Mouse (Mus musculus): ENCODE measurements around the gene Kalrn. TPM values are rescaled to one million over a fixed set of nuclear protein-coding genes. Genes with fewer than 3 reads are reported as not detected.

Gene Kalrn
- polyA plus RNA-seq, 1 experiment: 278 TPM

- H3K27ac ChIP-seq (ENCODE audit: insufficient read depth, low read length): no peak overlapping the region
These were observed 525.8 kb downstream of the Kalrn start for GRCm38 (mm10) chr16:34047543-34047942.

DNA sequence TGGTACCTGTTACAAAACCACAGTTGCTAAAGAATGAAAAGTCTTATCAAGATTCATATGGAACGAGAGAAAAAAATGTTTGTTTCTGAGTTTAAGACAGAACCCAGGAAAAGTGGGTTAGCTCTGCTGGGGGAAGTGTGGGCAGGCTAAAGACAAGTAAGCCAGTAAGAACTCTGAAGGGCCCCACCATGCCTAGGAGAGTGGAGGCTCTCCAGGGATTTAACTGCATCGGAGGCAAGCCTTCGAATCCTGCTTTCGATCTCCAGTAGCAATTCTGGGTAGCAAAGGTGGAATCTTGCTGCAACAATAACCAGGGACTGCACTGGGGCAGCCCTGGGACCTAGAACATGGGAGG, 526.3 kb downstream of the Kalrn start:
- no peak overlapping the region for H3K27ac ChIP-seq (ENCODE audit: insufficient read depth, low read length)

More at GRCm38 (mm10) chr16:34047543-34047942, 525.8 kb downstream of the Kalrn start:
- H3K4me3 ChIP-seq (ENCODE audit: insufficient read depth, low read length): no peak overlapping the region
- peaks cover 6% of the 10 kb centered on the region; the same call in 1 of the 2 replicates for H3K4me1 ChIP-seq (ENCODE audit: control insufficient read depth, insufficient read depth, low read length)
- TF ChIP-seq CTCF (IDR thresholded peaks at IDR 0.05; ENCODE audit: extremely low read depth, insufficient read depth, low read length) (no peak), POLR2A (IDR thresholded peaks at IDR 0.05; ENCODE audit: extremely low read depth, insufficient read depth, low read length) (no peak)

DNA sequence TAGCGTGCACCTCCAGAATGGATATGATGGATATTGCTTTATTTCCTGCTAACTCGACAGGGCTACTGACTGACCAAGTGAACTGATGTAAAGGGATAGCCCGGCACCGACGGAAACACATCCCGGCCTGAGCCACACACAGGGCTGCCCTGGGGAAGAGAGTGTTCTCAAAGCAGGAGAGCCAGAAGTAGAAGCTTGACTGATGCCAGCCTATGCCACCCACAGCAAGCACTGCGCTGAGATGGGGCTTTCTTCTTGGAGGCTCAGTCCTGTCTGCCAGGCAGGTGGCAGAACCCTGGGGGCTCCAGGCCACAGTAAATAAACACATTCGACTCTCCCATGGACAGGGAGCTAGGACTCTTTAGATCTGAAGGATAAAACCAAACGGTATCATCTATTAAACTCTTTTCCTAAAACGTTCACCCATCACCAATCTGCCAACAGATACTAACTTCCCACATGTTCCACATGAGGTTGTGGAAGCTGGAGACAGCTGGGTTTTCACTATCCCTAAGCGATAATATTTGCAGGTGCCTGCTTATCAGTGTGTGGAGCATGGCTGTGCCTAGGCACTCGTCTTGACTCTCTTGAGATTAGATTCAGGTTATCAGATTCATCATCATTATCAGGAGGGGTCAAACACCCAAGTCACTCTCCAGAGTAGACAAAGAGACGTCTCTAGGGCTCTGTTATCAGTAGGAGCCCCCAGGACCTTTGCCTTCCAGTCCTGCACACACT, 526.9 kb downstream of the Kalrn start:
- no peak overlapping the region for H3K4me3 ChIP-seq (ENCODE audit: insufficient read depth, low read length)
- H3K4me1 ChIP-seq (ENCODE audit: control insufficient read depth, insufficient read depth, low read length): peaks cover 6% of the 10 kb centered on the region; the same call in 1 of the 2 replicates
- H3K27ac ChIP-seq (ENCODE audit: insufficient read depth, low read length): no peak overlapping the region
- TF ChIP-seq CTCF (IDR thresholded peaks at IDR 0.05; ENCODE audit: extremely low read depth, insufficient read depth, low read length) (no peak), POLR2A (IDR thresholded peaks at IDR 0.05; ENCODE audit: extremely low read depth, insufficient read depth, low read length) (no peak)

More for the DNA sequence above, 526.3 kb downstream of the Kalrn start:
- no peak overlapping the region for H3K4me3 ChIP-seq (ENCODE audit: insufficient read depth, low read length)
- peaks cover 6% of the 10 kb centered on the region; the same call in 1 of the 2 replicates for H3K4me1 ChIP-seq (ENCODE audit: control insufficient read depth, insufficient read depth, low read length)
- TF ChIP-seq POLR2A (IDR thresholded peaks at IDR 0.05; ENCODE audit: extremely low read depth, insufficient read depth, low read length) (no peak), CTCF (IDR thresholded peaks at IDR 0.05; ENCODE audit: extremely low read depth, insufficient read depth, low read length) (no peak)

DNA sequence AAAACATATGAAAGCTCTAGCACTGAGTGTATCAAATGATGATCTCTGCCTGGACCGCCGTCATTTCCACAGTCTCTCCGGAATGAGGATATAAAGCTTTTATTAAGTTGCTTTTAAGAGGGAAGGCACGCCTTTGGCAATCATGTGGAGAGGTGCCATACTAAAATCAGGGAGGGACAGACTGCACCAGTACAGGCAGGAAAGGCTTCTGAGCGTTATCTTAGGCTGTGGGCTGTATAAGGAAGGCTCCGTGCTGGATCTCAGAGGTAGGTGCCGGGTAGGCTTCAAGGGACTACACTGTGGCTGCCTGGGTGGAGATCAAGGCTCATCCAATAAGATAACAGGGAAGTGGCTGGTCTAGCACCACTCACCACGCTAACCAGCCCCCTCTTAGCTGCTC, 528.8 kb downstream of the Kalrn start:
- no peak for TF ChIP-seq CTCF (IDR thresholded peaks at IDR 0.05; ENCODE audit: extremely low read depth, insufficient read depth, low read length)
- TF ChIP-seq POLR2A (IDR thresholded peaks at IDR 0.05; ENCODE audit: extremely low read depth, insufficient read depth, low read length): no peak
- Histone ChIP-seq H3K4me1 (ENCODE audit: control insufficient read depth, insufficient read depth, low read length) (peaks cover 10% of the 10 kb centered on the region), H3K4me3 (ENCODE audit: insufficient read depth, low read length) (no peak overlapping the region), H3K27ac (ENCODE audit: insufficient read depth, low read length) (no peak overlapping the region)

DNA sequence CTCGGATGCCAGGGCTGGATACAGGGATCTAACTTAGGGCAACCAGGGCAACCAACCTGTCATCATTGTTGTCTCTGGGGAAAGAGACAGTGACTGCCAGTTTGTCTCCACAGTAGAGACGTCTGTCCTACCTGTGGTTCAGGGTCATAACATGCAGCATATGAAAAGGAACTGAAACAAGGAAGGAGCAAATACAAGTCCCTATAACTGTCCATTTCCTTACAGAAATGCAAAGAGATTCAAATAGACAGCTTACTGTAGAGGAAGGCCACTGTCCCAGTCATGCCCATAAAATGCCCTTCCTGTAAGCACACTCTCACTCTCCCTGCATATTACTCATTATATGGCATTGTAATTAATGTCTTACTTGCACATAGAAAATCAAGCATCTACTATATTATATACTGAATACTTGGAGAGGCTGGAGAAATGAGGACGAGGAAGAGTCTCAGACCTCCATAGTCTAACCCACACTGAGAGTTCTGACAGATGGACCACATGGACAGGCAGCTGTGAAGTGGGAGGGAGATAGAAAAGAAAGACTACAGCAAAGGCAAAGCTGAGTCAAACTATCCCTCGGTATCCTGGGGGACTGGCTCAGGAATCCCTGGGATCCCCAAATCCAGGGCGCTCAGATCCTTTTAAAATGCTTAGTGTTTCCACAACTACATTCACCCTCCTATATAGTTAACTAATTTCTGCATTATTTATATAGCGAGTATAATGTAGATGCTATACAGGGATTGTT, 530.1 kb downstream of the Kalrn start:
- TF ChIP-seq CTCF (IDR thresholded peaks at IDR 0.05; ENCODE audit: extremely low read depth, insufficient read depth, low read length): no peak
- no peak for TF ChIP-seq POLR2A (IDR thresholded peaks at IDR 0.05; ENCODE audit: extremely low read depth, insufficient read depth, low read length)
- peaks cover 10% of the 10 kb centered on the region for H3K4me1 ChIP-seq (ENCODE audit: control insufficient read depth, insufficient read depth, low read length)
- H3K27ac ChIP-seq (ENCODE audit: insufficient read depth, low read length): no peak overlapping the region
- no peak overlapping the region for H3K4me3 ChIP-seq (ENCODE audit: insufficient read depth, low read length)

DNA sequence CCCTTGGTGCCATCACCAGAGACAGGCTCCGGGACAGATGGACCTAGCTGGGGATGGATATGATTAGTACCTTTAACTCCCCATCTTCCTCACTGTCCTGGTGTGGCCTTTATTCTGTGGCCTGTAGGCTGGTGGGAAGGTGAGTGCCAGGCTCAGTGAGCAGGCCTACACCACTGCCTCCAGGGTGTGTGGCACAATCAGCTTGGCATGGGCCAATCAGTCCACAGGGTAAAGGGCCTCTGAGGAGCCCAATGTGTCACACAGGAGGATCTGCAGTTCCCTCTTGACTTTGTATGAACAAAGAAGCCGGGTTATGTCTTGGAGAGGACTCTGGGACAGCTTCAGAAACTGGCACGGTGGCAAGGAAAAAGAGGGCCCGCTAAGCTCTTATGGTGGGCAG, 530.7 kb downstream of the Kalrn start:
- Histone ChIP-seq H3K4me3 (ENCODE audit: insufficient read depth, low read length) (no peak overlapping the region), H3K27ac (ENCODE audit: insufficient read depth, low read length) (no peak overlapping the region)
- TF ChIP-seq POLR2A (IDR thresholded peaks at IDR 0.05; ENCODE audit: extremely low read depth, insufficient read depth, low read length) (no peak), CTCF (IDR thresholded peaks at IDR 0.05; ENCODE audit: extremely low read depth, insufficient read depth, low read length) (no peak)

DNA sequence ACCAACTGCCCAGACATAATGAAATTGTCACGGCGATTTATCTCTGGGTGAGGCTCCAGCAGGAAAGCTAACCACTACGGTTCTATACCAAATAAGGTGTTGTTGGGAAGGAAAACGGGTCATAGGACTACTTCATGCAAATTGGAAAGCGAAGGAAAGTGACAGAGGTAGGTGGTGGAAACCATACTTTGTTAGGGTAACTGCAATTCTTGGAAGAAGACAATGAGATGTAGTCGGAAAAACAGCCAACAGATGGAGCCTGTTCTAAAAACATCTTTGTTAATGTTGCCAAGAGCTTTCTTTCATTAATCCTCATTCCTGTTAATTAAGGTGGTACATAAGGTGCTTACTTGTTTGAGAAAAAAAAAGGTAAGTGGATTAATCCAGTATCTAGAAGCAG, 533.1 kb downstream of the Kalrn start:
- 0 out of 2 replicates have a peak overlapping the region, but pooled peaks have one; percentile 15 for H3K27ac ChIP-seq (ENCODE audit: insufficient read depth, low read length)
- TF ChIP-seq CTCF (IDR thresholded peaks at IDR 0.05; ENCODE audit: extremely low read depth, insufficient read depth, low read length) (no peak), POLR2A (IDR thresholded peaks at IDR 0.05; ENCODE audit: extremely low read depth, insufficient read depth, low read length) (no peak)

More for the DNA sequence above, 530.7 kb downstream of the Kalrn start:
- peaks cover 10% of the 10 kb centered on the region for H3K4me1 ChIP-seq (ENCODE audit: control insufficient read depth, insufficient read depth, low read length)

GRCm38 (mm10) chr16:34039736-34040135, 533.6 kb downstream of the Kalrn start:
- Histone ChIP-seq H3K4me3 (ENCODE audit: insufficient read depth, low read length) (no peak overlapping the region), H3K27ac (ENCODE audit: insufficient read depth, low read length) (0 out of 2 replicates have a peak overlapping the region, but pooled peaks have one; percentile 15), H3K4me1 (ENCODE audit: control insufficient read depth, insufficient read depth, low read length) (peaks cover 4% of the 10 kb centered on the region)
- TF ChIP-seq POLR2A (IDR thresholded peaks at IDR 0.05; ENCODE audit: extremely low read depth, insufficient read depth, low read length) (no peak), CTCF (IDR thresholded peaks at IDR 0.05; ENCODE audit: extremely low read depth, insufficient read depth, low read length) (no peak)

More for the DNA sequence above, 533.1 kb downstream of the Kalrn start:
- Histone ChIP-seq H3K4me1 (ENCODE audit: control insufficient read depth, insufficient read depth, low read length) (peaks cover 4% of the 10 kb centered on the region), H3K4me3 (ENCODE audit: insufficient read depth, low read length) (no peak overlapping the region)

DNA sequence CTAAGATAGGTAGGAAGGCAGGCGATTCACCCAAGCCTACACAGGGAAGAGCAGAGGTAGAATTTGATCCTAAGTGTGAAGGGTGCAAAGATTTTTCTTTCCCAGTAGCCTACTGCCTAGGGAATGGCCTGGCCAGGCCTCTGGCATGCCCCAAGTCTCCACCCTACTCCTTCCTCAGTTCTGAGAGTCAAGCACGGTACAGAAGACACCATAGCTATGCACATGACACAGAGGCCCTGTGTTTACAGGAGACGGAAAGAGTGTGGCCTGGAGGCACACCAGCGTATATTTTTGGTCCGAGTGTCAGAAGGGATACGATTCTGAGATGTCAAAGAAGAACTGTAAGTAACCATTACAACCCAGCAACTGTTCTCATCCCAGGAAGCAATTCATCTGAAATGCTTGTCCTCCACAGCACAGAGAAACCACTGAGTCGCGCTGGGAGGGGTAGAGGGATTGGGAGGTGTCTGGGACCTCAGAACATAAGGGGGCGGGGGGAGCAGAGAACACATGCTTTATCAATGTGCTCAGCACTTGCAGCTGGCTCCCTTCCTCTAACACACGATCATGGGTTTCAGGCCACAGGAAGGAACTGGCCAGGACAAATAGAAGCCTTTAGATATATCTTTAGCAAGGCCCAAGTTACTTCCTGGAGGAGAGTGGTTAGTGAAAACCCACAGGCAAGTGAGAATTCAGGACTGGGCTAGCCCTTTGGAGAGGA, 536.8 kb downstream of the Kalrn start:
- no peak overlapping the region for H3K4me3 ChIP-seq (ENCODE audit: insufficient read depth, low read length)
- H3K27ac ChIP-seq (ENCODE audit: insufficient read depth, low read length): no peak overlapping the region
- peaks cover 5% of the 10 kb centered on the region for H3K4me1 ChIP-seq (ENCODE audit: control insufficient read depth, insufficient read depth, low read length)
- no peak for TF ChIP-seq POLR2A (IDR thresholded peaks at IDR 0.05; ENCODE audit: extremely low read depth, insufficient read depth, low read length)
- no peak for TF ChIP-seq CTCF (IDR thresholded peaks at IDR 0.05; ENCODE audit: extremely low read depth, insufficient read depth, low read length)
